Mouse (Mus musculus) layer of hippocampus, adult 8-10 months (tissue): ENCODE results near the gene Rab4a. TPM values are rescaled to one million over a fixed set of nuclear protein-coding genes. Genes with fewer than 3 reads are reported as not detected.

ENCODE experiments used
- DNase-seq, 2 experiments: peaks; one replicate each; pipeline ENCODE4 v3.0.0; 2022; ENCODE audit warnings: low spot score in 2 of 2
- total RNA-seq, 4 experiments: library from RNA; stranded (reverse); gene quantifications; 2 replicates each; pipeline ENCODE4 v1.2.4; 2022

The Rab4a gene
- total RNA-seq, 4 experiments from 2014 or later = 42.9 to 44.6 (median 43.4) TPM

GRCm38 (mm10) chr8:123813173-123813891 lies 7.5 kb downstream of the Rab4a start:
- DNase-seq = no peak

- DNase-seq = no peak
Measured at GRCm38 (mm10) chr8:123813892-123814266, 8.1 kb downstream of the Rab4a start.

- DNase-seq = no peak
Measured at GRCm38 (mm10) chr8:123815325-123815724, 9.5 kb downstream of the Rab4a start.

- no peak for DNase-seq
Measured at GRCm38 (mm10) chr8:123816939-123817338, 11.2 kb downstream of the Rab4a start.

- DNase-seq = no peak
Measured at GRCm38 (mm10) chr8:123817747-123818146, 12.0 kb downstream of the Rab4a start.

GRCm38 (mm10) chr8:123819683-123820610 lies 14.2 kb downstream of the Rab4a start:
- no peak for DNase-seq

- DNase-seq = no peak
Measured at GRCm38 (mm10) chr8:123820780-123821179, 15.0 kb downstream of the Rab4a start.

DNA sequence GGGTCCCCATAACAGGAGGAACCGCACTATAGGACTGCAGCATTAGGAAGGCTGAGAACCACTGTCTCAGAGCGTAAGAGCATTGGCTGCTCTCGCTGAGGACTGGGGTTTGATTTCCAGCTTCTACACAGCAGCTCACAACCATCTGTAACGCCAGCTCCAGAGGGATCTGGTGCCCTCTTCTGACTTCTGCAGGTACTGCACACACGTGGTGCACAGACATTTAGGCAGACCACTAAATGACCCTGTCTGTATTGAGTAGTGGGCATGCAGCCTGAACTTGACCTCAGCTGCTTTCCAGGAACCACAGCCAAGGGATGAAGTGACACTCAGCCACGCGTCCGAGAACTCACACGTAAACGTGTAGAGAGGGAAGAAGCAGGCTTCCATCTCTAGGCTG lies 17.3 kb downstream of the Rab4a start:
- DNase-seq = no peak

- DNase-seq = no peak
Measured at GRCm38 (mm10) chr8:123823532-123824123, 17.8 kb downstream of the Rab4a start.

- DNase-seq = no peak
Measured at GRCm38 (mm10) chr8:123826001-123826400, 20.2 kb downstream of the Rab4a start.

DNA sequence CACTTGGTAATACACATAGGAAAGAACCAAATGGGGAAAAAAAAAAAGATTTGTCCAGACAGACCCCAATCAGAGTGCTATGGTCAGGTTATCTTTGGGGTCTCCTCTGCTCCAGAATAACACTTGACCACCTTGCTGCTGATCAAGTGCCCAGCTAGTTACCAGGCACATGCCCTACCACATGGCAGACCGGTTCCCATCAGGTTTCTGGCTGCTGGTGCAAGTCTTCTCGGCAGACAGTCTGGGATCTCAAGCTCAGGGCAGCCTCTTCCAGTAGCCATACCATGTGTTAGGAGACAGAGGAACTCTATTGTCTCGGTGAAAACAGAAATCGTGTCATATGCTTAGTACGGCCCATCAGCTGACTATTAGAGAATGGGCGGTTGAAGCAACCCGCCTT lies 21.0 kb downstream of the Rab4a start:
- no peak for DNase-seq

DNA sequence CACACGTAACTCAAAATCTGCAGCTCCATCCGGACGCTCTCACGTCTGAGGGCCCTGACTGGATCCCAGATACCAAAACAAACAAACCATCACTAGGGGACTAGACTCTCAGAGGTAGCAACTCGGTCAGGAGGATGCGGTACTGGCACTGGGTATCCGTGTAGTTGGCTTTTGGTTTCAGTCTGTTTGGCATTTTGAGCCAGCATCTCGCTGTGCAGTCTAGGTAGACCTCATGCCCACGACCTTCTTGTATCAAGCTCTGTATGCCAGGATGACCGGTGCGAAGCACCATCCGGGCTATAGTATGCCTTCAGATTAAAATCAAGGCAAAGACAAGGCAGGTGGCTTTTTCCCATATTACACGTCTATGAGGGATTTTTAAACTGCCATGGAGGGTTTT lies 21.7 kb downstream of the Rab4a start:
- no peak for DNase-seq

GRCm38 (mm10) chr8:123832757-123833156 lies 27.0 kb downstream of the Rab4a start:
- DNase-seq = no peak

DNA sequence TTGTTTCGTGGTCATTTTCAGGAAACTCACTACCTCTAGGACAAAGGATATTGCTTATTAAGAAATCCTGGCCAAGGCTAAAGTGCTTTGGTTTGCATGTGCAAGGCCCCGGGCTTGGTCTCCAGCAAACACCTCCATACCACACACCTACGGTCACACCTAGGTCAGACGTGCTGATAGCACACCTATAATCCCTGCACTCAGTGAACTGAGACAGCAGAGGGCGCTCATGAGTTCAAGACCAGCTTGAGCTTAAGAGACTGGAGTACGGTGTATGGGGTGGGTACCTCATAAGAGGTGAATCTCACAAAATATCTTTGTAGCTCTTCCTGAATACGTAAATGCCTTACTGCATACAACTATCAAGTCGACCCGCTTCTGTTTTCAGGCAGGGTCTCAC lies 29.7 kb downstream of the Rab4a start:
- DNase-seq = peak in 1 of 2 experiments; percentile 67

DNA sequence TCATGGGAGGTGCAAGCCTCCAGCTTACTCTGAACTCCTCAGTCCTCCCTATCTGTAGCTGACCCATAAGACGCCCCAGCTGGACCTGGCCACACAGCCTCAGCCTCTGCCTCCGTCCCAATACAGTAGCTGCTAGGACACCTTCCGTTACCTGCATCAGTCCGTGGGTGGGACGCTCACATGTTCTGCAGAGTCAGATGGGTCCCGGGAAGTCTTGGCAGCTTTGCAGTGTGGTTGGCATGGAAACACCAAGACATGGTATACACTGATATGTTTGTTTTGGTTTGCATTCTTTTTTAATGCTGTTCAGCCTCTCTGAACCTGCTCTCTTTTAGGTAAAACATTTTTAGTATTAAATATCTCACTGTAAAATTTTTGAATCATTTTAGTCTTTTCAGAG lies 30.6 kb downstream of the Rab4a start:
- DNase-seq = no peak

GRCm38 (mm10) chr8:123838496-123838895 lies 32.7 kb downstream of the Rab4a start:
- no peak for DNase-seq

- DNase-seq = peak; percentile 63 to 71
Measured at GRCm38 (mm10) chr8:123840578-123841345, 35.0 kb downstream of the Rab4a start.

DNA sequence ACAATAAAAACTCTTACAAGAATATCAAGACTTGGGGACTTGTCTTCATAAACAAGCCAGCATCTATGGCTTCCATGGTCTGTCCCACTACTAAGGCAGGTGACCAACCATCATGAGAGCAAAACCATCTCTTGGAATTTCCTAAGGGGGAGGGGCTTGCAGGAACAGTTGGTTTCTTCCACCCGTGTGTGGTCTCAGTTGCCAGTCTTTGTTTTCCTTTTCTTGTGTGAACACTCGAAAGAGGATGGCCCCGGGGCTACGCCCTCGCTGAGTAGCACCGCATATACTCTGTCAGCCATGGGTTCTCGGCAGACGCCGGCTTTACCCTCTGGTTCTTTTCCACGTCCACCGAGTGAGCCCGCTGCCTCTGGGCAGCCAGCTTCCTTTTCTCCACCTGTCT lies 36.3 kb downstream of the Rab4a start:
- no peak for DNase-seq

DNA sequence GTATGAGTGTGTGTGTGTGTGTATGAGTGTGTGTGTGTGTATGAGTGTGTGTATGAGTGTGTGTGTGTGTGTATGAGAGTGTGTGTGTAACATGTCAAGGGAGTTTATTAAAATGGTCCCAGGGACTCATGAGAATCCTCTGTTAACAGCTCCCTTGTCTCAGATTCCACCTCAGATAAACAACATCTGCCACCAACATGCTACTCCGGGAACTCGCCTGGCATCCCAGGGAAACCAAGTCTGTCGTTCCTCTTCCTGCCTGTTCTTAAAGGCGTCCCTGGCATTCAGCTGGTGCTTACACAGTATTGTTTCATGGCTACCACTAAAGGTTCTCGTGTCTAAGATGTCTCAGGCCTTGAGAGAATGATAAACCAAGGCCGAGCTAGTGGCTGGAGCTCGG lies 38.6 kb downstream of the Rab4a start:
- no peak for DNase-seq

DNA sequence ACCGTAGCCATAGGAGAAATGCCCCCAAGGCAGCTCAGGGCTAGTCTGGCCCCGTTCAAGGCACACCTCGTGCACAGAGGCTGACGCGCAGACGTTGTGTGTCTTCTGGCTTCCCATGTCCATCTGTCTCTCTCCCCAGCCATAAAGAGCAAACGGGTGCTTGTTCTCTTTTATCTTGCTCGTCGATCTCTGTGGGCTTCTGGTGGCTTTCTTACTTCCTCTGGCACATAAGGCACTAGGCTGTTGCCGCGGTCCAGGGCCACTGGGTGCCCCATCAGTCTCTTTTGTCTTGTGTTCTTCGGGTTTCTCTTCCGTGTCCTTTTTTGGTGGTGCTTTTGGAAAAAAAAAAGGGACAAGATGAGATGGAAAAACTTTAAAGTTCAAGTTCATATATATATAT lies 39.3 kb downstream of the Rab4a start:
- no peak for DNase-seq

DNA sequence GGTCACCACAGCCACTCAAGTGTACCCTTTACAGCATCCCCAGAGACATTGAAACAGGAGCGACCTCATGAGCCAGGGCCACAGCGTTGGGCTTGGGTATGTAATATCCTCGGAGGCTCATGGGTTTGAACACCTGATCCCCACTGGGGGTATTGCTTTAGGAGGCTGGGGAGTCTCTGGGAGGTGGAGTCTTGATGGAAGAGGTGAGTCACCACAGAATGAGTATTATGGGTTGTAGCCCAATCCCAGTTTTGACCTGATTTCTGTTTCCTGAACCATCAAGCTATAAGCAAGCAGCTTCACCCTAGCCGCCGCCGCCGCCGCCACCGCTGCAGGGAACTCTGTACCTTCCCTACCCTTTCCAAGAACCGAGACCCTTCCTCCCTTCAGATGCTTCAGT lies 40.2 kb downstream of the Rab4a start:
- no peak for DNase-seq
